Mouse (Mus musculus) stomach, embryonic 16.5 days (tissue): ENCODE data around the gene Tgif1. TPM values are rescaled to one million over a fixed set of nuclear protein-coding genes. Genes with fewer than 3 reads are reported as not detected.

ENCODE experiments used
- ATAC-seq: fragments of 200-750 bp; cut with Nextera tagmentation; 2 replicates; pipeline ENCODE4 v1.8.0; 2017; ENCODE audit warnings: moderate number of reproducible peaks, moderate TSS enrichment; ENCODE audit not compliant: insufficient read depth, low FRiP score
- H3K27ac ChIP-seq: fragments of 300-500 bp; sonication (generic); 2 replicates; pipeline ENCODE4 v1.5.1; 2014; ENCODE audit warnings: low read length
- H3K27me3 ChIP-seq: fragments of 300-500 bp; sonication (generic); 2 replicates; pipeline ENCODE4 v1.6.1; 2014; ENCODE audit warnings: low read length, control low read depth, mixed read lengths; ENCODE audit not compliant: control insufficient read depth, insufficient read depth
- H3K36me3 ChIP-seq: fragments of 300-500 bp; sonication (generic); 2 replicates; pipeline ENCODE4 v1.6.1; 2014; ENCODE audit warnings: low read length; ENCODE audit not compliant: control insufficient read depth, insufficient read depth
- H3K4me1 ChIP-seq: fragments of 300-500 bp; sonication (generic); 2 replicates; pipeline ENCODE4 v1.6.1; 2014; ENCODE audit warnings: low read length, control low read depth, mixed read lengths; ENCODE audit not compliant: control insufficient read depth, insufficient read depth
- H3K4me2 ChIP-seq: fragments of 300-500 bp; sonication (generic); 2 replicates; pipeline ENCODE4 v1.6.1; 2014; ENCODE audit warnings: low read depth, low read length, mixed read lengths
- H3K4me3 ChIP-seq: fragments of 300-500 bp; sonication (generic); replicated peaks from 2 replicates; pipeline ENCODE4 v1.5.1; 2014; ENCODE audit warnings: mild to moderate bottlenecking, low read length
- H3K9ac ChIP-seq: fragments of 300-500 bp; sonication (generic); 2 replicates; pipeline ENCODE4 v1.6.1; 2014; ENCODE audit warnings: low read length
- H3K9me3 ChIP-seq: fragments of 300-500 bp; sonication (generic); replicated peaks from 2 replicates; pipeline ENCODE4 v1.6.1; 2016; ENCODE audit warnings: low read length, control low read depth; ENCODE audit not compliant: control insufficient read depth
- WGBS: fragments of 180-500 bp; shearing (Covaris S2); extraction: QIAGEN DNeasy Blood & Tissue Kit; methylation state at CpG from one replicate; pipeline ENCODE4 v1.1.7; 2014; 5-methylcytosine and 5-hydroxymethylcytosine counted together
- polyA plus RNA-seq: library from polyadenylated mRNA; unstranded; fragments of >200 nt; fragmentation: Nextera tagmentation; extraction: Ambion mirVana; gene quantifications from 2 replicates; pipeline ENCODE4 v1.2.1, GENCODE M21; 2015

Tgif1 gene
- polyA plus RNA-seq, 1 experiment from 2014 or later: 56.5 TPM

- H3K4me3 ChIP-seq: no peak overlapping the region
- H3K9me3 ChIP-seq: no peaks in the 10 kb centered on the region
- H3K9ac ChIP-seq: no peak overlapping the region
- no peaks in the 10 kb centered on the region for H3K4me1 ChIP-seq
- no peak overlapping the region for H3K4me2 ChIP-seq
- ATAC-seq: no peak
- 51% methylated on average over 3 of the region's 3 CpGs for whole genome bisulfite sequencing
- no peak overlapping the region for H3K27ac ChIP-seq
- H3K36me3 ChIP-seq: no peaks in the 10 kb centered on the region
- H3K27me3 ChIP-seq: no peaks in the 10 kb centered on the region
Observed at GRCm38 (mm10) chr17:70809776-70810175, 43.6 kb downstream of the Tgif1 start.

- Histone ChIP-seq H3K4me1 (no peaks in the 10 kb centered on the region), H3K4me3 (no peak overlapping the region), H3K9me3 (no peaks in the 10 kb centered on the region), H3K36me3 (no peaks in the 10 kb centered on the region), H3K27ac (no peak overlapping the region), H3K4me2 (peak overlapping the region; percentile 3; the same call in 1 of the 2 replicates), H3K9ac (0 out of 2 replicates have a peak overlapping the region, but pooled peaks have one; percentile 15), H3K27me3 (no peaks in the 10 kb centered on the region)
- WGBS: 46% methylated on average over 14 of the region's 14 CpGs
- no peak for ATAC-seq
Observed at GRCm38 (mm10) chr17:70808837-70809236, 44.5 kb downstream of the Tgif1 start.

- Histone ChIP-seq H3K27me3 (no peaks in the 10 kb centered on the region), H3K36me3 (no peaks in the 10 kb centered on the region), H3K9me3 (no peaks in the 10 kb centered on the region), H3K4me2 (no peak overlapping the region), H3K4me3 (no peak overlapping the region), H3K27ac (no peak overlapping the region), H3K9ac (no peak overlapping the region), H3K4me1 (no peaks in the 10 kb centered on the region)
- ATAC-seq: no peak
- WGBS: 97% methylated on average over 1 of the region's 1 CpGs
Observed at GRCm38 (mm10) chr17:70807885-70808284, 45.5 kb downstream of the Tgif1 start.

- no peak overlapping the region for H3K4me3 ChIP-seq
- 79% methylated on average over 2 of the region's 2 CpGs for WGBS
- no peaks in the 10 kb centered on the region for H3K36me3 ChIP-seq
- no peaks in the 10 kb centered on the region for H3K27me3 ChIP-seq
- no peak overlapping the region for H3K27ac ChIP-seq
- H3K9me3 ChIP-seq: no peaks in the 10 kb centered on the region
- no peaks in the 10 kb centered on the region for H3K4me1 ChIP-seq
- no peak for ATAC-seq
- no peak overlapping the region for H3K9ac ChIP-seq
- H3K4me2 ChIP-seq: no peak overlapping the region
Observed at GRCm38 (mm10) chr17:70806600-70806999, 46.7 kb downstream of the Tgif1 start.

- ATAC-seq: no peak
- no peaks in the 10 kb centered on the region for H3K27me3 ChIP-seq
- H3K4me3 ChIP-seq: no peak overlapping the region
- H3K36me3 ChIP-seq: no peaks in the 10 kb centered on the region
- no peaks in the 10 kb centered on the region for H3K9me3 ChIP-seq
- H3K4me2 ChIP-seq: no peak overlapping the region
- H3K27ac ChIP-seq: no peak overlapping the region
- H3K4me1 ChIP-seq: no peaks in the 10 kb centered on the region
- no peak overlapping the region for H3K9ac ChIP-seq
- 91% methylated on average over 9 of the region's 9 CpGs for WGBS
Observed at GRCm38 (mm10) chr17:70805866-70806265, 47.5 kb downstream of the Tgif1 start.

GRCm38 (mm10) chr17:70802022-70802421 lies 51.3 kb downstream of the Tgif1 start:
- Histone ChIP-seq H3K4me2 (no peak overlapping the region), H3K4me3 (no peak overlapping the region), H3K9ac (no peak overlapping the region), H3K9me3 (no peaks in the 10 kb centered on the region), H3K27me3 (no peaks in the 10 kb centered on the region), H3K36me3 (no peaks in the 10 kb centered on the region), H3K4me1 (no peaks in the 10 kb centered on the region), H3K27ac (no peak overlapping the region)
- WGBS: 78% methylated on average over 14 of the region's 14 CpGs
- ATAC-seq: no peak

- ATAC-seq: no peak
- no peak overlapping the region for H3K4me3 ChIP-seq
Observed at GRCm38 (mm10) chr17:70799266-70799665, 54.1 kb downstream of the Tgif1 start.

GRCm38 (mm10) chr17:70797773-70798045 lies 55.6 kb downstream of the Tgif1 start:
- Histone ChIP-seq H3K4me1 (peaks cover 9% of the 10 kb centered on the region; the same call in 1 of the 2 replicates), H3K4me2 (no peak overlapping the region), H3K9me3 (no peaks in the 10 kb centered on the region; the same call in 1 of the 2 replicates), H3K27me3 (no peaks in the 10 kb centered on the region), H3K27ac (no peak overlapping the region), H3K36me3 (no peaks in the 10 kb centered on the region), H3K9ac (no peak overlapping the region), H3K4me3 (no peak overlapping the region)
- no peak for ATAC-seq
- 72% methylated on average over 1 of the region's 1 CpGs for WGBS

More at GRCm38 (mm10) chr17:70799266-70799665, 54.1 kb downstream of the Tgif1 start:
- WGBS: 71% methylated on average over 4 of the region's 4 CpGs
- Histone ChIP-seq H3K27ac (no peak overlapping the region), H3K9me3 (no peaks in the 10 kb centered on the region), H3K4me2 (no peak overlapping the region), H3K36me3 (no peaks in the 10 kb centered on the region), H3K27me3 (no peaks in the 10 kb centered on the region), H3K9ac (no peak overlapping the region), H3K4me1 (peaks cover 7% of the 10 kb centered on the region; the same call in 1 of the 2 replicates)

GRCm38 (mm10) chr17:70796940-70797772 lies 56.2 kb downstream of the Tgif1 start:
- Histone ChIP-seq H3K4me1 (peaks cover 9% of the 10 kb centered on the region; the same call in 1 of the 2 replicates), H3K9me3 (no peaks in the 10 kb centered on the region; the same call in 1 of the 2 replicates), H3K9ac (no peak overlapping the region), H3K36me3 (no peaks in the 10 kb centered on the region), H3K27ac (no peak overlapping the region), H3K4me3 (no peak overlapping the region), H3K27me3 (no peaks in the 10 kb centered on the region), H3K4me2 (no peak overlapping the region)
- 57% methylated on average over 8 of the region's 8 CpGs for WGBS
- ATAC-seq: no peak
